Mouse (Mus musculus) heart, embryonic 15.5 days (tissue): ENCODE data around the gene Xk. TPM values are rescaled to one million over a fixed set of nuclear protein-coding genes. Genes with fewer than 3 reads are reported as not detected.
"Not testable (repeated sequence)": the region's sequence is repeated elsewhere in the genome, so short reads cannot be mapped to it uniquely, and the experiment has no call there.

ENCODE experiments used
- ATAC-seq: fragments of 200-750 bp; cut with Nextera tagmentation; replicated peaks from 2 replicates; pipeline ENCODE4 v1.8.0; 2017; ENCODE audit warnings: low read depth, moderate TSS enrichment; ENCODE audit not compliant: insufficient number of reproducible peaks, insufficient read depth, low FRiP score
- H3K27ac ChIP-seq: fragments of 300-500 bp; sonication (generic); 2 replicates; pipeline ENCODE4 v1.5.1; 2015; ENCODE audit warnings: mild to moderate bottlenecking, inconsistent platforms
- H3K27me3 ChIP-seq: fragments of 300-500 bp; sonication (generic); 2 replicates; pipeline ENCODE4 v1.6.1; 2015; ENCODE audit warnings: inconsistent platforms
- H3K36me3 ChIP-seq: fragments of 300-500 bp; sonication (generic); 2 replicates; pipeline ENCODE4 v1.6.1; 2015; ENCODE audit warnings: mild to moderate bottlenecking, inconsistent platforms
- H3K4me1 ChIP-seq: fragments of 300-500 bp; sonication (generic); replicated peaks from 2 replicates; pipeline ENCODE4 v1.6.1; 2015; ENCODE audit warnings: inconsistent platforms
- H3K4me2 ChIP-seq: fragments of 300-500 bp; sonication (generic); 2 replicates; pipeline ENCODE4 v1.6.1; 2015; ENCODE audit warnings: inconsistent platforms, mild to moderate bottlenecking, moderate library complexity
- H3K4me3 ChIP-seq: fragments of 300-500 bp; sonication (generic); 2 replicates; pipeline ENCODE4 v1.5.1; 2015; ENCODE audit warnings: mild to moderate bottlenecking, inconsistent platforms
- H3K9ac ChIP-seq: fragments of 300-500 bp; sonication (generic); 2 replicates; pipeline ENCODE4 v1.6.1; 2015; ENCODE audit warnings: mild to moderate bottlenecking, inconsistent platforms
- H3K9me3 ChIP-seq: fragments of 300-500 bp; sonication (generic); replicated peaks from 2 replicates; pipeline ENCODE4 v1.6.1; 2016; ENCODE audit warnings: inconsistent platforms
- WGBS: fragments of 180-500 bp; shearing (Covaris S2); methylation state at CpG from one replicate; pipeline ENCODE4 v1.1.7; 2015; ENCODE audit warnings: mixed read lengths; 5-methylcytosine and 5-hydroxymethylcytosine counted together
- polyA plus RNA-seq: library from polyadenylated mRNA; unstranded; fragments of >200 nt; fragmentation: Nextera tagmentation; extraction: Ambion mirVana; gene quantifications from 2 replicates; pipeline ENCODE4 v1.2.1, GENCODE M21; 2015

Xk gene
- polyA plus RNA-seq, 1 experiment from 2014 or later: 2.9 TPM

GRCm38 (mm10) chrX:9327954-9328353 is 55.4 kb downstream of the Xk start:
- 87% methylated on average over 26 of the region's 26 CpGs for WGBS
- ATAC-seq: not testable (repeated sequence)

GRCm38 (mm10) chrX:9332366-9332962 is 59.9 kb downstream of the Xk start:
- not testable (repeated sequence) for ATAC-seq, H3K4me1 ChIP-seq, H3K27ac ChIP-seq, H3K9me3 ChIP-seq, H3K36me3 ChIP-seq, H3K4me2 ChIP-seq, H3K27me3 ChIP-seq, H3K4me3 ChIP-seq, H3K9ac ChIP-seq
- 82% methylated on average over 12 of the region's 12 CpGs for WGBS

More at GRCm38 (mm10) chrX:9327954-9328353, 55.4 kb downstream of the Xk start:
- H3K9ac ChIP-seq, H3K9me3 ChIP-seq, H3K27me3 ChIP-seq, H3K27ac ChIP-seq, H3K4me2 ChIP-seq, H3K4me3 ChIP-seq, H3K4me1 ChIP-seq, H3K36me3 ChIP-seq: not testable (repeated sequence)

GRCm38 (mm10) chrX:9333035-9333434 is 60.5 kb downstream of the Xk start:
- WGBS: 39% methylated on average over 2 of the region's 2 CpGs
- ATAC-seq, H3K9me3 ChIP-seq, H3K27ac ChIP-seq, H3K27me3 ChIP-seq, H3K36me3 ChIP-seq, H3K9ac ChIP-seq, H3K4me3 ChIP-seq, H3K4me1 ChIP-seq, H3K4me2 ChIP-seq: not testable (repeated sequence)

- WGBS: 50% methylated on average over 1 of the region's 1 CpGs
- not testable (repeated sequence) for H3K27me3 ChIP-seq, H3K9ac ChIP-seq, H3K27ac ChIP-seq, H3K9me3 ChIP-seq, H3K4me3 ChIP-seq, H3K36me3 ChIP-seq, ATAC-seq, H3K4me1 ChIP-seq, H3K4me2 ChIP-seq
These were observed 62.4 kb downstream of the Xk start for GRCm38 (mm10) chrX:9334996-9335395.

- not testable (repeated sequence) for H3K27ac ChIP-seq, H3K9ac ChIP-seq, H3K36me3 ChIP-seq, ATAC-seq, H3K27me3 ChIP-seq, H3K4me2 ChIP-seq, H3K4me1 ChIP-seq, H3K4me3 ChIP-seq, H3K9me3 ChIP-seq
- no CpG with 5 or more reads among the region's 2 CpGs for WGBS
These were observed 77.8 kb downstream of the Xk start, which contains the start of gene H2al1k for GRCm38 (mm10) chrX:9350327-9350726. Gene H2al1k, plus strand, starts transcription at chrX:9350627.

Other genes starting within 250 kb of the Xk start
- gene Fthl17e, start 239.3 kb upstream of the Xk start, polyA plus RNA-seq: not detected in 2 replicates
- gene Fthl17f, start 209.7 kb upstream of the Xk start, polyA plus RNA-seq: not detected in 2 replicates
- not detected in 2 replicates for gene 4930402K13Rik, start 168.2 kb upstream of the Xk start, polyA plus RNA-seq
- 1.9 and 2.3 TPM in 2 replicates for gene Lancl3, start 72.9 kb upstream of the Xk start, polyA plus RNA-seq
- 0.19 TPM in 1 of 2 replicates, not detected in the other for gene Gm14862, start 15.9 kb upstream of the Xk start, polyA plus RNA-seq
- gene H2al1m, start 11.0 kb downstream of the Xk start, polyA plus RNA-seq: 0.52 TPM in 1 of 2 replicates, not detected in the other
- gene H2al1k, start 77.9 kb downstream of the Xk start, polyA plus RNA-seq: not detected in 2 replicates
- 3.0 and 4.0 TPM in 2 replicates for gene Cybb, start 215.0 kb downstream of the Xk start, polyA plus RNA-seq